Mouse (Mus musculus): ENCODE measurements around the gene Runx3.

The Runx3 gene

DNA sequence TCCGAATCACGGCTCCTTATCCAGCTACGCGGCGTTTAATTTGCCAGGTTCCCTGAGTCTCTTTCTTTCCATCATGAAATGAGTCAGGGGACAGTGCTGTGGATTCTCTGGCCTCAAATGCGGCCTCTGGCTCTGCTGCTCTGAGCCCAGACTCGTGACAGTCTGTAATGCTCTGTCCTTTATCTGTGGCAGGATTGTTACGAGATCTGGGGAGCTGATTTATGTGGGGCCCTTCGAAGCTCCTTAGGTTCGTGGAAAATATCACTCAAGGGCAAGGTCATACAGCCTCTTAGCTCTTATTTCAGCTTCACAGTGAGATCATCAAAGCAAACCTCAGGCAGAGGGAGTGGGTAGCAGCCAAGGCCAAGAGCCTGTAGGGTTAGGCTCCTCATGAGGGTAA, 6.2 kb upstream of the Runx3 start:
- DNase-seq (ENCODE audit: low read depth), result no peak

- DNase-seq (ENCODE audit: low read depth), result no peak
These were observed 4.9 kb upstream of the Runx3 start for GRCm38 (mm10) chr4:135115426-135116170.

GRCm38 (mm10) chr4:135116391-135116790, 4.1 kb upstream of the Runx3 start:
- no peak for DNase-seq (ENCODE audit: low read depth)

- DNase-seq (ENCODE audit: low read depth), result no peak
These were observed 2.6 kb upstream of the Runx3 start for GRCm38 (mm10) chr4:135117846-135118245.

- peak; percentile 72 for DNase-seq (ENCODE audit: low read depth)
These were observed 1.5 kb upstream of the Runx3 start for GRCm38 (mm10) chr4:135118855-135119474.

- no peak for DNase-seq (ENCODE audit: low read depth)
These were observed 3.3 kb downstream of the Runx3 start for GRCm38 (mm10) chr4:135123721-135124120.

DNA sequence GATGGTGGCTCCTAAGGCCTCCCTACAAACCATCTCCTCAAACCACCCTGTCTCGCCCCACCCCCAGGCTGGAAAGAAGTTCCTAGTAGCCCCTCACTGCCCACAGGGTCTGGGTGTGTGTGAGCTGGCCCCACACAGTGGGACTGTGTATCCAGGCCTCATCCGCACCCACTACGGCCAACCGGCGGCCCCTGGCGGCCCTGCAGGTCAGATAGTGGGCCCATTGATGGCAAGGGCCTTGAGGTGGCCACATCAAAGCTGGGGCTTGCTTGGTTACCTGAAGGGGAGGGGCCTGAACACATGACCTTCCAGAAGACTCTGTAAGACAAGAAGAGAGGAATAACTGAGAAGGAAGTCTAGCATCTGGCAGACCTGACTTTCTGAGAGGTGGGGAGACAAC, 4.3 kb downstream of the Runx3 start:
- DNase-seq (ENCODE audit: low read depth), result no peak

DNA sequence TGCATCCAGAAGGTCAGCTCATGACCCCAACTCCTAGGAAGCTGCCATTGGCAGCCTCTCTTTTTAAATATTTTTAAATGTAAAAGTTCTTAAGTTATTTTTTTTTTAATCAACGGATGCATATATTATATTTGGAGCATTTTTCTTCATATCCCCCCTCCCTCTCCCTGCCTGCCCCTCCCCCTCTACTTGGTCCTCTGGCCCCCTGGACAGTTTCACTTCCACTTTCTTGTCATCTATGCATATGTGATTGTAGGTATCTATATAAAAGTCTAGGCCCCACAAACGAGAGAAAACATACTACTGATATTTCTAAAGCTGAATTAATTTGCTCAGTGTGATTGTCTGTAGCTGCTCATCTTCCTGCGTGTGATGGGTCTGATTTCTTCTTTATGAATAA, 4.7 kb downstream of the Runx3 start:
- DNase-seq (ENCODE audit: low read depth), result no peak

DNA sequence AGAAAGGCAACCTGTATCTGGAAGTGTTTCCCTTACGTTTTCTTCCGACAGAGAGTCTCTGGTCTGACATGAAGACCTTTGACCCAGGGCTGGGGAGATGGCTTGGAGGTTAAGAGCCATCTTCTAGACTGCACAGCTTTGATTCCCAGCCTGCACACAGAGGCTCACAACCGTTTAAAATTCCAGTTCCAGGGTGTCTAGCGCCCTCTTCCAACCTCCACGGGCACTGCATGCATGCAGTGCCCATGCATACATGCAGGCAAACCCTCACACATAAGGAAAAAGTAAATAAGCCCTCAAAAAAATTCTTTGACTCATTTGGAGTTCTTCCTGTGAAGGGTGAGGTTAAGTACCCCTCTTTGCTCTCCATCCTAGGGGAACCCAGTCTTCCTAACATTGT, 5.9 kb downstream of the Runx3 start:
- DNase-seq (ENCODE audit: low read depth), result no peak

DNA sequence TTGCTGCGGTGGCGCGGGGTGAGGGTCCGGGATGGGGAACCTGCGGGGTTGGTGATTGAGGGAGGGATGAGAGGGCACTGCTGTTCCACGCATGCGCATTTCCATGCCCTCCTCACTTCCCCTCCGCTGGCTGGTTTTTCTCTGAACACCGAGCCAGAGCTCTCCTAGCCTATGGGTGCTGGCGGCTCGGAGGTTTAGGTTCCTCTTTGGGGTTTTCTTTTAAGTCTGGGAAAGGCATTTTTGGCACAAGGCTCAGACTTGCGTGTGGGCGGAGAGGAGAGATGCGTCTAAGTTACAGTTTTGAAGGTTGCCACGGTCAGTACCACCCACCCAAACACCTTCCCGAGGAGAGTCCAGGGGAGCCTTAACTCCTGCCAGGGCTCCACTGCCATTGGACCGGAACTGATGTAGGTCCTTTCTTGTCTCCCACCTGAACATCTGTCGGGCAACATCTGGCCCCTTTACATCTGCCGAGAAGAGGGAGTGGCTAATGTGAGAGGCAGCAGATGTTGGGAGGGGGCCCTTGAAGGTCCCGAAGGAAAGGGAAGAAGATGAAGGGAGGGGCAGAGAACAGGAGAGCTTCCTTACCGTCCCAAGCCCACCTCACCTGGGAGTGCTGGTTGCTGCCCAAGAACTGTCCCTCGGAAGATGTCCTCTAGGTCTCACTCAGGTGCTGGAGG, 8.5 kb downstream of the Runx3 start:
- DNase-seq (ENCODE audit: low read depth), result no peak

DNA sequence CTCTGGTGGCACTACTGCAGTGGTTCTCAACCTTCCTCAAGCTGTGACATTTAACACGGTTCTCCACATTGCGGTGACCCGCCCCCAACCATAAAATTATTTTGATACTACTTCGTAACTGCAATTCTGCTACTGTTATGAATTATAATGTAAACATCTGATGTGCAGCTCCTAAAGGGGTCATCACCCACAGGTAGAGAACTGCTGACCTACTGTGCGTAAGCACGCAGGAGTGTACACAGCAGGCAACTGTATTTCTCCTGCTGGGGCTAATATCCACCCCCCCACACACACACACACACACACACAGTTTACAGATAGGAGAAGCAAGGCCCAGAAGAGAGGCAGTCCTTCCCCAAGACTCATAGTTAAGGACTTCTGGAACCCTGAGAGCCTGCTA, 9.7 kb downstream of the Runx3 start:
- DNase-seq (ENCODE audit: low read depth), result no peak

DNA sequence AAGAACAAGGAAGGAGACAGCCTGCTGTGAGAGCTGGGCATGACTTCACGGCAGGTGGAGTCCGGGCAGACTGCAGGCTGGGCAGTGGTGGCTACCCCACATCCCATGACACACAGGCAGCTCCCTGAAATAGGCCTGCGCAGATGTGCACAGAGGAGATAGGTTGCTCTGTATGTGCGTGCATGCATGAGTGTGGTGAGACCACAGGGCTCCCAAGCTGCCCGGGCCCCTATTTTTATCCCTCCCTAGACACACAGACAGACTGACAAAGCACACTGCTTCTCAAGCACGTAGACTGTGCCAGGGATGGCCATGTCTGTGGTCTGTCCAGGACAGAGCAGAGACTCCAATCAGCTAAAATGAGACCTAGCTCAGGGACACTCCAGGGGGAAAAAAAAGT, 10.7 kb downstream of the Runx3 start:
- DNase-seq (ENCODE audit: low read depth), result no peak

- DNase-seq (ENCODE audit: low read depth), result no peak
These were observed 12.3 kb downstream of the Runx3 start for GRCm38 (mm10) chr4:135132797-135133196.

DNA sequence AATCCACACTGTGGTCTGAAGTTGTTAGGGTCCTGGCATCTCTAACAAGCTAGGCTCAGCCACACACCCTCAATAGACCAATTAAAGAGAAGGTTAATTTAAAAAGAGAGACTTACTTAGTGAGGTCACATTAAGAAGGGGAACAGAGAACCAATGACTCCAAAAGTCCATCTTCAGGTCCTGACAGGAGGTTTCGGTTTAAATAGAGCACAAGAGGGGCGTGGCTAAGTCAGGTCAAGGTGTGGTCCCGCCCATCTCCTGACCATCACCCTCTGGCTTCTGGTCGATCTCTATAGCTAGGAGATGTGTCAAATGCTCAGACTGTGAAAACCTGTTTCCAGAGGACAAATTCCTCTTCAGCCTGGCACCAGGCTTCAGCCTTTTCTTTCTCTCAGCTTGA, 13.3 kb downstream of the Runx3 start:
- no peak for DNase-seq (ENCODE audit: low read depth)

DNA sequence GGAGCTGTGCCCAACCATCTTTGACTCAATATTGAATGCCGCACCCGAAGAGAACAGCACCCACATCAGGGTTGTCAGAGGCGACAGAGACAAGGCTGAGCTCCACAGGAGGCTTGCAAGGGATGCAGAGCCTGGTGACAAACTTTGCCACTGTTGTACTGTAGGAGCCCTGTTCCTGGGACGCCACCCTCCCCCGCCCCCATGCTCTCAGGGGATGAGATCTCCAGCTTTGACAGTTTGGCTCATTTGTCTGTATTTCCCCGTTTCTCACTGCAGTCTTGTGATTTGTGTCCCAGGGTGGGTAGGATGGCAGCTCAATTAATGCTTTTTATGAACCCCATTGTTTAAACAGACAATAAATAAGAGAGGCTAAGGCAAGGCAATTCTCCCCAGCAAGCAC, 14.9 kb downstream of the Runx3 start:
- DNase-seq (ENCODE audit: low read depth), result no peak

- no peak for DNase-seq (ENCODE audit: low read depth)
These were observed 15.8 kb downstream of the Runx3 start for GRCm38 (mm10) chr4:135136202-135136601.

DNA sequence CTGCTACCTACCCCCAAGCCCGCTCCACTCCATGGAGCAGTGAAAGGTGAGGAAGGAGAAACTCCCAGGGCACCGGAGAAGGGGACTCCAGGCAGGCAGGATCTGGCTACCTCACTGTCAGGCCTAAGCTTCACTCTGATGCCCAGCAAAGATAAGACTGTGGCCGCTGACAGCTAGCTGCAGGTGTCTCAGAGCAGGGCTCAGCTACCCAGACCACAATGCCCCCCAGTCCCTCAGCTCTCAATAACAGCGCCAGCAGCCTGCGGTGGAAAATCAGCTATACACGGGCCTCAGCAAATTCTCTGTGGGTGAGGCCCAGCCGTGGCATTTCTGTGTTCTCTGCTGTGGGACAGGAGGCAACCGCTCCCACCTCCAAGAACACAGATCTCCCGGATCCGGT, 16.2 kb downstream of the Runx3 start:
- DNase-seq (ENCODE audit: low read depth), result no peak

DNA sequence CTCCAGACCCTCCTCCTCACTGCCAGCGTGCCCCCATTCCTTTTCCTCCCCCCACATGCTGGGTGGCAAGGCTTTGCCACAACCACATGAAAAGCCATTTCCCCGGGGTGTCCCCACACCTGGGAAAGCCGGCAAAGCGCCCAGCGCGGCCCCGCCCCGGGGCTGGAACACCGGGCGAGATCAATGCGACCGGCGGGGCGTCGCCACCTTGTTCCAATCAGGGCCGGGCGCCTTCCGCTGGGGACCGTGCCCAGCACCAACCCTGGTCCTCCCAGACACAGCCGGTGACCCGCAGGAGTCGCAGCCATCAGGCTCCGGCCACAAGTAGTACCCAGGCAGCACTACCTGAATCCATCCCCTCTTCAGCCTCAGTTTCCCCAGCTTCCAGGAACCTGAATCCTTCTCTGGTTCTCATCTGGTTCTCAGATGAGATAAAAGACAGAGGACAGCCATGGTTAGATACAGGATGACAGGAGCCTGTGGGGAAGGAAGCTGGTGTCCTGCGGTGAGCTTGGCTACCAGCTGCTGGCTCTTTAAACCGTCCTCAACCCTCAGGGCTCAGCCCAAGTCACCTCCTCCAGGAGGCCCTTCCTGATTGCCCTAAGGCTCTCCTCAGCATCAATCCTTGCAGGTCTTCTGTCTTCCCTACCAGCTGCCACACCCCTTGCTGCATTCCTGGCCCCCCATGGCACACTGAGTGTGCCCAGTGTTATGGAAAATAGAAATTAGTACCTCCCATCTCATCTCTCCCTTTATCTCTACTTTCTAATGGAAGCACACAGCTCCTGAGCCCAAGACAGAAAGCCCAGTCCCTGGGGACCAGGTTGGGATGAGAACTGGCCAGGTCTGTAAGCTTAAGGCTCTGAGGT, 20.4 kb downstream of the Runx3 start:
- no peak for DNase-seq (ENCODE audit: low read depth)

DNA sequence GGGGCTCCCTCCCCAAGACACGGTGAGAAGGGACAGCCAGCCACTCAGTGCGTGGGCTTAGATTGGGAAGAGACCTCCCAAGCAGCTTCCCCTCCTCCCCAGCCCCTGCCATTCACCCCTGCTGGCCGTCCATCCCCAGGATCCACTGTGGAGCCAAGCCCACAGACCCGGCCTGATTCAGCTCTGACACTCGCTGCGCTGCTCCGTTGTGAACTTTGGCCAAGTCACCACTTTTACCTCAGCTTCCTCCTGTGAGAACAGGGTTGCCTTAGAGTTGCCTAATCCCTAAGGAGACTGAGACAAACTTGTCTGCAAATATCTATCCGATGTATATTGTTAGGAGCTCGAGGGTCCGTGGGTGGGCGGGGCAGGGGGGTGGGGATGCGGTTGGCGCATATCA, 21.3 kb downstream of the Runx3 start:
- DNase-seq (ENCODE audit: low read depth), result no peak

DNA sequence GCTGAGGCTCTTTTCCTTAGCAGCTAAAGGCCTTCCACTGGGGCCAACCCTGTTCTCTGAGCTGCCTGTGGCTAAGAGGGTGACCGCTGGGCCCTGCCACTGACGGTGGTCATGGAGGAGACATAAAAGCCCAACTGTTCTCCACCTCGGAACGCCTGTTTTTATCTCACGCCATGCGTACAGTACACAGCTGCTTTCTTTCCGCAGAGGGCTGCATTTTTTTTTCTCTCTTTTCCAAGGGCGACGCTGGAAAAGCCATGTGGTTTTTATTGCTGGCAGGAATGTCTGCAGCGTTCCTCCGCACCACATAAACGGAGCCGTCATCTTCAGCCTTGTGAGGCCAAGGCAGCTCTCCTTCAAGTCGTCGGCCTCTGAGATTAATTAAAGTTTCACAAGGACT, 26.3 kb downstream of the Runx3 start:
- DNase-seq (ENCODE audit: low read depth), result no peak

DNA sequence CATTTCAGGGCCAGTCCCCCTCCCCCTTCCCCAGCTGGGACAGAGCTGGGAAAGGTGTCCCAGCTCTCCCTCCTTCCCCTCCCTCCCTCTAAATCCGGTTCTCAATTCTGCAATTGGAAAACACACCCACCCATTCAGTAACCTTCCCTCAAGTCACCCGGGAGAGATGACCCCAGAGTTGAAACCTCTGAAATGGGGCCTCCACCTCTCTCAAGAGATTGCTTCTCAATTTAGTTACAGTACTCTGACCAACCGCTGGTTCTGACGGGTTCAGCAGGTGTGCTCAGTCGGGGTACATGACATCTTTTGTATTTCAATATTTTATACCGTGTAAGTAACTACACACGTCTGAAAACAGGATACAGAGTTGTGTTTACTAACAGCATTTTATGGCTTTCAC, 28.2 kb downstream of the Runx3 start:
- DNase-seq (ENCODE audit: low read depth), result no peak

DNA sequence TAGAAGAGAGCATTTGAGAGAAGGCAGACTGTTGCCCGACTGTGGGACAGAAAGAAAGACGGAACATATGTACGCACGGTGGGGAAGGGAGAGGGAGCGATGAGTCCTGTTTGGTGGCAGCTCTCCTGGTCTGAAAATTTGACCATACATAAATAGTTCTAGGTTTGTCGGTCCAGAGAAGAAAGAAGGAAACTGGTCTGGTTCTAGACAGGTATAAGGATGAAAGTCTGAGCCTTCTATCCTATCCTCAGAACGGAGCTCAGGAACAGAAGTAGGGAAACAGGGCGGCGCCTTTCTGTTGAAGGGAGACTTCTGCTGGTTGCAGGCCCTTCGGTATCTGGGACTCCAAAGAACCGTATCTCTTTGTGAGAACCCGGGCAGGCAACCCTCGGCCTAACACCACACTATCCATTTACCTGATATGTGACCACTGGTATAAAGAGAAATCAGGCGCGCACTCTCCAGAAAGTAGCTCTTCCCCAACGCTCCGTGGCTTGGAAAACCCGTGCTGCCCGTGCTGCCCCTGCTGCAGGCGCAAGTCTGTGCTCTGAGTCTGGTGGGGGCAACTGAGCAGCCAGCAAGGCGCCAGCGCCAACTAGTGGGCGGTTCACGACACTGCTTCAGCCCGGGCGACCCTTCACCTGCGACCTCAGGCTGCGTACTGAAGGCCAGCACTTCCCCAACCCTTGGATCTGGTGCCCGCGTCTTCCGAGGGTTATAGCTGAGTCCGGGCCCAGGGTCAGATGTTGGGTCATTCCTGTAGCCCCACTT, 29.8 kb downstream of the Runx3 start:
- DNase-seq (ENCODE audit: low read depth), result peak; percentile 89
